Mouse (Mus musculus): ENCODE measurements around the gene Gm32802.
"Not testable (repeated sequence)": the region's sequence is repeated elsewhere in the genome, so short reads cannot be mapped to it uniquely, and the experiment has no call there.

- not testable (repeated sequence) for TF ChIP-seq CTCF (IDR thresholded peaks at IDR 0.05; ENCODE audit: low read depth, low read length); POLR2A (IDR thresholded peaks at IDR 0.05; ENCODE audit: extremely low read depth, insufficient read depth, low read length)
Observed at GRCm38 (mm10) chr10:118227629-118228028, 30.9 kb upstream of the Gm32802 start.

Data from liver, adult 2 months (tissue).